Mouse (Mus musculus): ENCODE measurements around the gene Tmem181a.
"Not testable (repeated sequence)": the region's sequence is repeated elsewhere in the genome, so short reads cannot be mapped to it uniquely, and the experiment has no call there.

DNA sequence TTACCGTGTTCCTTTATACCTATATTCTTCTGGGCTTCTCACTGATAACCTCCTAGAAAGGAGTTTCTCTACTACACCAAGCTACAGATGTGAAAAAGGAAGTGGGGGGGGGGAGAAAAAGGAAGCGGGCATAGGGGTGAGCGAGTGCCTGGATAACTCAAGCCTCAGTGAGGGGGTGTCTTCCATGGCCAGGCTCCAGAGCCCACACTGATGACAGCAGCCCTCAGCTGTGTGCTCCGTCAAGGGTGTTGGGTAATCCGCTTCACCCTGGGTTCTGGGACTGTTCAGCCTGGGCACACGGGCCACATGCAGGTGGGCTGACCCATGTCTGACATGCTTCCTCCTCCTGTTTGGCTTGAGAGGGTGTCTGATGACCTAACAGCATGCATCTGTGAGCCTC is 15.3 kb downstream of the Tmem181a start:
- not testable (repeated sequence) for TF ChIP-seq CTCF (IDR thresholded peaks at IDR 0.05; ENCODE audit: borderline replicate concordance, extremely low read depth, insufficient read depth, insufficient read length); POLR2A (IDR thresholded peaks at IDR 0.05; ENCODE audit: borderline replicate concordance, extremely low read depth, insufficient read depth, insufficient read length, poor library complexity, severe bottlenecking)
